Mouse (Mus musculus) urinary bladder, postnatal 14 days (tissue): ENCODE measurements around the gene Kbtbd12.

Source experiments
- DNase-seq: peaks from one replicate; pipeline ENCODE4 v3.0.0; 2021; ENCODE audit warnings: low spot score

Gene Kbtbd12

GRCm38 (mm10) chr6:88499481-88500404 lies 138.0 kb downstream of the Kbtbd12 start:
- peak; percentile 46 for DNase-seq
